Mouse (Mus musculus) neutrophil, adult 59 days (primary cell): Measurements from ENCODE around the gene Gdi2. TPM values are rescaled to one million over a fixed set of nuclear protein-coding genes. Genes with fewer than 3 reads are reported as not detected.

Experiments
- total RNA-seq, 2 experiments: library from RNA; stranded (reverse); gene quantifications; 1 replicate in 1 of 2; 2 replicates in 1 of 2; pipeline ENCODE4 v1.2.4; 2023

The Gdi2 gene
- total RNA-seq, result 100 to 1,000 TPM; 258 to 327 TPM

DNA sequence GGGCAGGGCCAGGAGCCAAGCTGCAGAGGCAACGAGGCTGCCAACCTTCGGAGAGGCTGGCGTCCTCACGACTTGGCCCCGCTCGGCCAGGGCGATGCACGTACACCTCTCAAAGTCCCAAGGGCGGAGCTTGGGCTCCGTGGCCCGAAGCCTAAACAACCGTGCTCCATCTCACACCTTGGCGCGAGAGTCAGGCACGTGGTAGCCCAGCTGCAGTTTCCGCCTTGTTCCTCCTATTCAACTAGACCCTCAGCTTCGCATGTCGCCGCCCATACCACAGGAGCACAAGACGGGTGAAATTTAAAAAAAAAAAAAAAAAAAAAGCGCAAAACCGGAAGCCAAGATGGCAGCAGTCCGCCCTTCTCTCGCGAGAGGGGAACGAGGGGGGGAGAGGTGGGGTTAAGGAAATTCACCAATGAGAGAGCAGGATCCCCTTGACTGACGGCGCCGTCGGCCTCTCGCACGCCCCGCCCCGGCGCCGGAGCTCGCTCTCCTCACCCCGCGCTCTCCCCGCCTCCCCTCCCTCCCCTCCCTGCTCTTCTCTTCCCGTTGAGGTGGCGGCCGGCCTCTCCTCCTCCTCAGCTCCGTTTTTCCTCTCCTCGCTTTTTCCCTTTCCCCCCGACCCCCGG lies at the start of gene Gdi2:
TSS of gene Gdi2 (plus strand) at position 470 of the 629 bp plus-strand sequence.

DNA sequence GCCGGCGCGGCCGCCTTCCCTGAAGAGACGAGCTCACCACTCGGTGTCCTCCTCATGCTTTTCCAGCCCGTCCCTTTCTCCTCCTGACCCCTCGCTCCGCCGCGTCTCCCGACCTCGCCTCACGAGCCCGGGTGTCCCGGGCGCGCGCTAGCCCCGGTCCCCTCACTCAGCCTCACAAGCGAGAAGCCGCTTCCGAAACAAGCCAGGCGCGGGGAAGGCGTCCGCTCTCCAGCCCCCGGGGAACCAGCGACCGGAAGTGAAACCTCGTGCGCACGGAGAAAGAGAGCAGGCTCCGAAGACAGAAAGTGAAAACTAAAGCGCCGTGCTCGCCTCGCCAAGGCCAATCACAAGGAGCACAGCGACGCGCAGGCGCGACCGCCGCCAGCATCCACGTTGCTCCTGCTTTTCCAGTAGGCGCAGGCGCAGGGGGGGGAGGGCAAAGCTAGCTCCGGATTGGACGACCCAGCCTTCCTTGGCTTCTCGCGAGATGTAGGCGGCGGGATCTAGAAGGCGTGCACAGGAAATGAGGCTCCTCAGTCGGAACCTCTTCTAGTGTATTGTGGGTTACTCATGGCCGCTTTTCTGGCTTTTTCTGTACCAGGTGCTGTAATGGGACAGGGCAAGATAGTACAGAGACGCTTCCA lies 73.1 kb downstream of the Gdi2 start, which contains the start of gene Fam208b:
TSS of gene Fam208b (minus strand) at position 314 of the 644 bp plus-strand sequence.

Other genes with a start within 250 kb of the Gdi2 start
- gene Fam208b, start 73.0 kb downstream of the Gdi2 start, total RNA-seq, result 10 to 100 TPM; 10.2 to 11.0 TPM
- 1 to 10 TPM; 2.2 TPM for gene Asb13, start 96.0 kb downstream of the Gdi2 start, total RNA-seq